Mouse (Mus musculus) cerebellum, adult 2 months (tissue): ENCODE results near the gene Ntm.

Source experiments
- CTCF ChIP-seq: fragments of 200-500 bp; IDR thresholded peaks from 2 replicates; pipeline ENCODE4 v1.5.1; 2011; ENCODE audit warnings: low read depth, mild to moderate bottlenecking, control low read depth, low read length, moderate library complexity, borderline replicate concordance; ENCODE audit not compliant: insufficient read depth
- POLR2A ChIP-seq: fragments of 200-500 bp; IDR thresholded peaks from 2 replicates; pipeline ENCODE4 v1.6.1; 2011; ENCODE audit warnings: low read length, control low read depth, borderline replicate concordance; ENCODE audit not compliant: insufficient read depth

- no peak for TF ChIP-seq CTCF
- TF ChIP-seq POLR2A = no peak
Observed at GRCm38 (mm10) chr9:29731672-29732071, 231.3 kb downstream of the Ntm start.
